ENCODE assay signal across 7 mouse cellular contexts in genomic region chr3:65658081-65658612, GRCm38 (mm10). TPM values are rescaled to one million over a fixed set of nuclear protein-coding genes. Genes with fewer than 3 reads are reported as not detected.
DNase-seq lines count a peak whose midpoint lies in the region; TF ChIP-seq lines count a peak whose summit lies in the region.

No protein-coding gene starts in this region.

- H3K4me2 ChIP-seq in CH12.LX (ENCODE audit: insufficient read depth, low read depth, poor library complexity, severe bottlenecking) = peak overlapping the region; percentile 35; the same call in 1 of the 2 replicates

- H3K9ac ChIP-seq in CH12.LX (ENCODE audit: insufficient read depth, low read depth) (no peak overlapping the region), ES-Bruce4 (ENCODE audit: low read depth, poor library complexity, severe bottlenecking) (peak overlapping the region; percentile 78)

- TF ChIP-seq POLR2A in CH12.LX (IDR thresholded peaks at IDR 0.05; ENCODE audit: low read depth, low read length) = no peak
- no peak for TF ChIP-seq POLR2A in ES-Bruce4 (IDR thresholded peaks at IDR 0.05; ENCODE audit: insufficient read depth, low read length)

- no peak for TF ChIP-seq CTCF in CH12.LX (conservative IDR thresholded peaks at IDR 0.05 in 1 of 2, IDR thresholded peaks at IDR 0.05 in 1 of 2; ENCODE audit: low read depth in 2 of 2, low read length in 2 of 2)
- no peak for TF ChIP-seq CTCF in ES-Bruce4 (IDR thresholded peaks at IDR 0.05; ENCODE audit: low read depth, low read length)

- TF ChIP-seq EP300 in CH12.LX (IDR thresholded peaks at IDR 0.05; ENCODE audit: low read length) (no peak), ES-Bruce4 (IDR thresholded peaks at IDR 0.05; ENCODE audit: insufficient read depth, low read depth, low read length) (no peak)

- no peaks in the 10 kb centered on the region for H3K79me2 ChIP-seq in CH12.LX (replicated peaks; ENCODE audit: control insufficient read depth, extremely low read depth, insufficient read depth, poor library complexity, severe bottlenecking)

- H3K27me3 ChIP-seq in CH12.LX (replicated peaks) (peaks cover 20% of the 10 kb centered on the region), ES-Bruce4 (ENCODE audit: control insufficient read depth, insufficient read depth, low read length, poor library complexity, severe bottlenecking) (no peaks in the 10 kb centered on the region)
- peaks cover 54% of the 10 kb centered on the region for H3K27me3 ChIP-seq in midbrain, embryonic 10.5 days (ENCODE audit: low read depth, poor library complexity, severe bottlenecking)

- H3K9me3 ChIP-seq in CH12.LX (replicated peaks; ENCODE audit: low read length) = no peaks in the 10 kb centered on the region
- H3K9me3 ChIP-seq in ES-Bruce4 (replicated peaks; ENCODE audit: control insufficient read depth, insufficient read depth, low read length, poor library complexity, severe bottlenecking) = peaks cover 10% of the 10 kb centered on the region
- no peaks in the 10 kb centered on the region for H3K9me3 ChIP-seq in midbrain, embryonic 10.5 days (replicated peaks)

- no peak overlapping the region for H3K27ac ChIP-seq in CH12.LX (ENCODE audit: insufficient read depth, low read depth)
- H3K27ac ChIP-seq in ES-Bruce4 (ENCODE audit: insufficient read depth, low read length) = peak overlapping the region; percentile 83
- peak overlapping the region; percentile 92 for H3K27ac ChIP-seq in midbrain, embryonic 10.5 days (replicated peaks)

- no peak for DNase-seq in CH12.LX (ENCODE audit: extremely low read depth)
- DNase-seq in forelimb bud, embryonic 11.5 days (ENCODE audit: low read depth, low spot score) = peak; percentile 31
- DNase-seq in midbrain, embryonic 10.5 days (ENCODE audit: low spot score) = peak; percentile 29
- no peak for DNase-seq in spleen, postnatal 10 days (ENCODE audit: low spot score in 2 of 2)
- no peak for DNase-seq in c-Kit-positive CD71-positive TER-119-positive erythroid progenitor cells, embryonic 14.5 days (ENCODE audit: low spot score)
- no peak for DNase-seq in kidney, adult 11 months

- dilution Hi-C loops in CH12.LX (cut with MboI; ENCODE audit: extremely low pct_ligation_motif_present, extremely low pct_unique_long_range_greater_than_20kb, low sequenced_read_pairs) = no loop called here

- TF ChIP-seq RAD21 in CH12.LX (IDR thresholded peaks at IDR 0.05; ENCODE audit: low read depth, low read length) = no peak

- in situ Hi-C loops in CH12.LX (cut with MboI; ENCODE audit: low pct_ligation_motif_present, low pct_unique_long_range_greater_than_20kb, low sequenced_read_pairs) = loop anchor here (25.0 kb wide), 1 partner anchor 271 kb away; the partner anchor contains the start of gene Ssr3

- H3K36me3 ChIP-seq in CH12.LX (replicated peaks in 1 of 2; ENCODE audit: control insufficient read depth in 1 of 2, insufficient read depth in 1 of 2, low read length in 1 of 2) = no peaks in the 10 kb centered on the region
- no peaks in the 10 kb centered on the region for H3K36me3 ChIP-seq in ES-Bruce4 (ENCODE audit: control insufficient read depth, insufficient read depth, low read length, poor library complexity, severe bottlenecking)
- H3K36me3 ChIP-seq in midbrain, embryonic 10.5 days = no peaks in the 10 kb centered on the region

- H3K4me3 ChIP-seq in CH12.LX (replicated peaks in 1 of 3; ENCODE audit: low read depth in 2 of 3, low read length in 2 of 3, poor library complexity in 1 of 3) (no peak overlapping the region), ES-Bruce4 (ENCODE audit: low read depth, low read length) (no peak overlapping the region)
- H3K4me3 ChIP-seq in midbrain, embryonic 10.5 days = peak overlapping the region; percentile 71

- H3K4me1 ChIP-seq in CH12.LX (ENCODE audit: control insufficient read depth in 1 of 2, insufficient read depth in 2 of 2) (peaks cover under 1 to 19% of the 10 kb centered on the region in 2 experiments), ES-Bruce4 (ENCODE audit: control insufficient read depth, insufficient read depth, low read length) (peaks cover 3% of the 10 kb centered on the region)
- peaks cover 41% of the 10 kb centered on the region for H3K4me1 ChIP-seq in midbrain, embryonic 10.5 days

- WGBS in midbrain, embryonic 10.5 days = 4% methylated on average over 18 of the region's 18 CpGs

TF ChIP-seq in CH12.LX, 34 proteins besides CTCF, POLR2A, EP300 and RAD21:
- TF ChIP-seq SMC3 (IDR thresholded peaks at IDR 0.05; ENCODE audit: low read depth, low read length) (no peak), NELFE (IDR thresholded peaks at IDR 0.05; ENCODE audit: low read depth, low read length) (no peak), MYC (IDR thresholded peaks at IDR 0.05; ENCODE audit: low read depth, low read length) (no peak)

RNA-seq across cellular contexts. Expression of gene Lekr1, which starts 7.9 kb away (rescaled TPM):
- total RNA-seq in CH12.LX (2012; rRNA removed) (0.92 and 1.4 TPM in 2 replicates), CH12.LX (2014; rRNA removed) (0.47 and 0.78 TPM in 2 replicates)
- polyA plus RNA-seq in CH12.LX (2012; ENCODE audit: insufficient read length, low read depth) (0.17 and 0.26 TPM in 2 replicates), ES-Bruce4 (2011; ENCODE audit: insufficient read depth, insufficient read length, low read depth, missing spikeins) (2.4 and 4.6 TPM in 2 replicates)
- polyA plus RNA-seq in midbrain, embryonic 10.5 days (2016; fragmentation: Nextera tagmentation; extraction: Ambion mirVana) = 3.6 and 4.8 TPM in 2 replicates

Comparison
In these comparisons a context has a peak if more than half of its experiments do, and no peak if none do; other contexts are left out.
1. DNase-seq: peak in forelimb bud, embryonic 11.5 days (single experiment) and midbrain, embryonic 10.5 days (single experiment); none in CH12.LX (single experiment), spleen, postnatal 10 days (0 of 2), c-Kit-positive CD71-positive TER-119-positive erythroid progenitor cells, embryonic 14.5 days (single experiment) and kidney, adult 11 months (single experiment).